Mouse (Mus musculus): ENCODE data around the gene Fndc7.

- TF ChIP-seq CTCF (IDR thresholded peaks at IDR 0.05; ENCODE audit: extremely low read depth, insufficient read depth, low read length) (no peak), POLR2A (IDR thresholded peaks at IDR 0.05; ENCODE audit: extremely low read depth, insufficient read depth, low read length) (no peak)
These were observed 32.7 kb downstream of the Fndc7 start for GRCm38 (mm10) chr3:108857124-108857470.

Measured in cortical plate, adult 2 months (tissue).